Mouse (Mus musculus) effector memory CD4-positive, alpha-beta T cell, adult 5 months (primary cell): Measurements from ENCODE around the gene Dnajc19. TPM values are rescaled to one million over a fixed set of nuclear protein-coding genes. Genes with fewer than 3 reads are reported as not detected.

Source experiments
- polyA plus RNA-seq: library from polyadenylated mRNA; unstranded; fragments of 100-300 nt; shearing (Covaris generic); gene quantifications from one replicate; pipeline ENCODE4 v1.2.1, GENCODE M21; 2017

Gene Dnajc19
- 85.6 TPM for polyA plus RNA-seq

DNA sequence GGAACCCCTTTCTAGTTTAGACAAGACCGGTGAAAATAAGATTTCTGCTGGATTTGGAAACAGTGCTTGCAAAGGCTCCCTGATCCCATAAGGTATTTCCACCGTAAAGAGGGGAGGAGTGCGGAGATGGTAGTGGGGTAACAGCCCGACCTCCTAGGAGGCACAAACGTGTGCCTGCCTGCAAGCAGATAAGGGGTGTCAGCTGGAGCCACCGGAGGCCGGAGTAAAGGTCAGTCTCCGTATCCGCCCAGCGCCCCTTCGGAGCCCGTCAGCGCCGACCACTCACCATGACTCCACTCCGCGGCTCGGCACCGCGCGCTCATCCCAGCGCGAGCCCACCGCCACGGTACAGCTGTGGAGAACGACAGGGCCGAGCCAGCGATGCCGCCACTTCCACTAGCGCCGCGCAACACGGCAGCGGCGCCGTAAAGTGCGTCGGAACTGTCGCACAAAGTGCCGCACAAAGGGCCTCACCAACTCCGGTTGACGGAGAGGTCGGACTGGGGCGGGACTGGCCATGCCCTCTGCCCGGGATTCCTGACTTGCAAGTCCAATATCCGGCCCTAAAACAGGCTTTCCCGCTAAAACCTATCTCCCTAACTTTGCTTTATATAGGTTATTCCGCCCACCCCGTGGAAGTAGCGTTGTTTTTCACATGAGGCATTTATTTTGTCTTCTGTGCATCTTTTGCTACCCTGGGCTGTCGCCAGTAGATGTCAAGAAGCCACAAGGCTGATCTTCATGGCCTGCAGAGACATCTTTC, at the start of gene Dnajc19:
Gene Dnajc19, minus strand, starts transcription at position 422 of the 763 bp plus-strand sequence.

DNA sequence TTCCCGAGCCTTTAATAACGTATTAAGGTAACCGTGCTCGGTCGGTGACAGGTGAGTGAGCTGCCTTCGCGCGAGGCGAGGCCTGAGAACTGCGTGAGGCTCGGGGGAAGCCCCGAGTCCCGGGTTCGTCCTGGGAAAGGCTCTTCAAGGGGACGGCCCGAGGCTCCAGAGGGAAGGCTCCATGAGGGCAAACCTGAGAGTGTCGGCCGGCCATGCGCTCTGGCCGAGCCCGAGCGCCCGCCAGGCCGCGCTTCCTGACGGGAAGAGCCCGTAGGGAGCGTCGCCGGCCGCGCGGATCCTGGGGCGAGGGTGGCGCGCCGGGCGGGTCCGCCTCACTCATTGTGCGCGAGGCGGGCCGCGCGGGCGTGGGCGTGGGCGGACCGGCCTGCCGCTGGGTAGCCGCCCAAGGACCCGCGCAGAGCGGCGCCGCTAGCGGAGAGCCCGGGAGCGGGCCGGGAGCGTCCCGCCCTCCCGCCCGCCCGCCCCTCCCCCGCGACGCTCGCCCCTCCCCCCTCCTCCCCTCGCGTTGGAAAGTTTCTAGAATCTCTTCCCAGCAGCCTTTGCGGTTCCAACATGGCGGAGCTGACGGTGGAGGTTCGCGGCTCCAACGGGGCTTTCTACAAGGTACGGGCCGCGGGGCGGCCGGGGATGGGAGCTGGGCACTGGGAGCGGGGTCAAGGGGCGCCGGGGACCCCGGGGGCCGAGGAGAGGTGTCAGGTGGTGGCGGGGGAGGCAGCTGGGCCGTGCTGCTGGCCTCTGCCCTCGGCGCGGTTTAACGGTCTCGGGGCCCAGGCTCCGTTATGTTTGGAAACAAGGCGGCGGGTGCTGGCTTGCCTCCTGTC, 61.4 kb downstream of the Dnajc19 start, which contains the start of gene Fxr1:
Gene Fxr1, plus strand, starts transcription at position 404 of the 842 bp plus-strand sequence.

Other genes starting within 250 kb of the Dnajc19 start
- not detected for gene Ccdc39, start 237.0 kb downstream of the Dnajc19 start, polyA plus RNA-seq
- gene Fxr1, start 61.4 kb downstream of the Dnajc19 start, polyA plus RNA-seq = 58.6 TPM